Comparison of ENCODE assay signal across 18 mouse cellular contexts in the genomic region with DNA sequence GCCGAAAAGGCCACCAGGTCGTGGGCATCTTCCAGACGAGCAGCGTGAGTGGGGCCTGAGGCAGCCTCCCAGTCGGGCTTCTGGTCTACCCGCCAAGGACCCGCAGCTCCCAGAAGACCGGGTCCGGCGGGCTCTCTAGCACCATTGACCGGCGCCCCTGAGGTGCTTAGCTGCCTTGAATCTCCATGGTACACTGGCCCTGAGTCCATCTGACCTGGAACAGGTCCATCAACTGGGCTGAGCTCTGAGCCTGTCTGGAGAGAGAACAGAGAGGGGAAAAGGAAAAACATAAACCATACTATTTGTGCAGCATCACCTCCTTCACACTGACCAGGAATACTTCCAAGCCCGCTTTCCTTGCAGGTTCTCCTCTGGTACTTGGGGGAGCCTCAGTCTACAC.
"Had no signal": no experiment of that assay in that cellular context is flagged by ENCODE, and none has a peak within 500 bp of the region (broad histone marks: within the 10 kb centered on the region; RNA-seq: fewer than 3 reads in every experiment).

No protein-coding gene starts in this region.

- H3K27me3 ChIP-seq: liver, embryonic 13.5 days; neural tube, embryonic 13.5 days; stomach, embryonic 15.5 days had no signal

- H3K27ac ChIP-seq: kidney, postnatal 0 days; left cerebral cortex, adult 2 months; neural tube, embryonic 13.5 days; stomach, embryonic 15.5 days had no signal

- H3K4me3 ChIP-seq: left cerebral cortex, adult 2 months; liver, embryonic 13.5 days; myocyte; neural tube, embryonic 13.5 days; stomach, embryonic 15.5 days had no signal

- DNase-seq: kidney, adult 9 months; kidney, postnatal 25 days; layer of hippocampus, postnatal 36 days; liver, embryonic 13.5 days; lung, adult 2 months; lung, postnatal 14 days; lung, postnatal 4 days; retina, postnatal 1 day; right cerebral cortex, postnatal 25 days; spleen, adult 18-20 months; thymus, postnatal 25 days had no signal

- H3K4me2 ChIP-seq: liver, embryonic 13.5 days; midbrain, embryonic 11.5 days; neural tube, embryonic 13.5 days; stomach, embryonic 15.5 days had no signal

- H3K9me3 ChIP-seq: liver, embryonic 13.5 days; neural tube, embryonic 13.5 days; stomach, embryonic 15.5 days had no signal

- ATAC-seq: midbrain, embryonic 16.5 days had no signal

- H3K9ac ChIP-seq: liver, embryonic 13.5 days; neural tube, embryonic 13.5 days; stomach, embryonic 15.5 days had no signal
